Mouse (Mus musculus): ENCODE measurements around the gene Aff3.

- TF ChIP-seq CTCF (IDR thresholded peaks at IDR 0.05; ENCODE audit: low read depth): no peak
- no peak for TF ChIP-seq EP300 (optimal IDR thresholded peaks at IDR 0.05)
Observed at GRCm38 (mm10) chr1:38635596-38635995, 29.2 kb downstream of the Aff3 start.

Measured in stomach, postnatal 0 days (tissue).